Mouse (Mus musculus) CH12.LX (cell line): Measurements from ENCODE around the gene Msi2. TPM values are rescaled to one million over a fixed set of nuclear protein-coding genes. Genes with fewer than 3 reads are reported as not detected.
A peak's percentile ranks its signal among the peaks of the same experiment; 100 is the strongest.

Source experiments
- DNase-seq: peaks from one replicate; pipeline ENCODE4 v3.0.0-alpha.2; 2013; ENCODE audit errors: extremely low read depth
- H3K27ac ChIP-seq: 2 replicates; pipeline ENCODE4 v1.5.1; 2012; ENCODE audit warnings: low read depth, mild to moderate bottlenecking, control low read depth, moderate library complexity; ENCODE audit not compliant: insufficient read depth
- H3K27me3 ChIP-seq: replicated peaks from 2 replicates; pipeline ENCODE3; 2012; ENCODE audit warnings: inconsistent platforms
- H3K36me3 ChIP-seq, 2 experiments: replicated peaks in 1 of 2; 2 replicates each; pipeline versions ENCODE3 to v1.6.1; 2012; ENCODE audit warnings: inconsistent platforms in 1 of 2, low read length in 1 of 2, mild to moderate bottlenecking in 1 of 2, mixed read lengths in 1 of 2, moderate library complexity in 1 of 2; ENCODE audit not compliant: control insufficient read depth in 1 of 2, insufficient read depth in 1 of 2
- H3K4me1 ChIP-seq, 2 experiments: 2 replicates each; pipeline ENCODE4 v1.6.1; 2012; ENCODE audit warnings: inconsistent platforms in 1 of 2, moderate library complexity in 1 of 2; ENCODE audit not compliant: insufficient read depth in 2 of 2, control insufficient read depth in 1 of 2
- H3K4me2 ChIP-seq: 2 replicates; pipeline ENCODE4 v1.6.1; 2012; ENCODE audit warnings: low read depth, mild to moderate bottlenecking, control low read depth; ENCODE audit not compliant: poor library complexity, insufficient read depth, severe bottlenecking
- H3K4me3 ChIP-seq, 3 experiments: fragments of 150-350 bp in 1 of 3; sonication (generic) in 1 of 3; replicated peaks in 1 of 3; 2 replicates each; pipeline versions ENCODE3 to v1.5.1; 2011 to 2012; ENCODE audit warnings: low read depth in 2 of 3, low read length in 2 of 3, mild to moderate bottlenecking in 2 of 3, moderate library complexity in 2 of 3, control low read depth in 1 of 3, improper control_type of control experiment in 1 of 3, inconsistent platforms in 1 of 3, mixed read lengths in 1 of 3; ENCODE audit not compliant: poor library complexity in 1 of 3
- H3K79me2 ChIP-seq: replicated peaks from 2 replicates; pipeline ENCODE4 v1.6.1; 2012; ENCODE audit warnings: mild to moderate bottlenecking, moderate library complexity; ENCODE audit not compliant: control insufficient read depth, poor library complexity, insufficient read depth, severe bottlenecking; ENCODE audit errors: extremely low read depth
- H3K9ac ChIP-seq: 2 replicates; pipeline ENCODE4 v1.6.1; 2012; ENCODE audit warnings: low read depth, mild to moderate bottlenecking, control low read depth, moderate library complexity; ENCODE audit not compliant: insufficient read depth
- H3K9me3 ChIP-seq: replicated peaks from 2 replicates; pipeline ENCODE3; 2012; ENCODE audit warnings: low read length, inconsistent platforms, mixed read lengths
- BHLHE40 ChIP-seq: IDR thresholded peaks from 2 replicates; pipeline ENCODE4 v1.6.1; 2011; ENCODE audit warnings: mild to moderate bottlenecking, low read depth, low read length, improper control_type of control experiment
- CHD2 ChIP-seq: IDR thresholded peaks from 2 replicates; pipeline ENCODE4 v1.6.1; 2011; ENCODE audit warnings: low read length, improper control_type of control experiment
- CTCF ChIP-seq, 2 experiments: IDR thresholded peaks in 1 of 2; conservative IDR thresholded peaks in 1 of 2; 2 replicates each; pipeline ENCODE4 v1.5.1; 2011 to 2012; ENCODE audit warnings: low read depth in 2 of 2, low read length in 2 of 2, improper control_type of control experiment in 1 of 2, inconsistent platforms in 1 of 2, mild to moderate bottlenecking in 1 of 2, moderate library complexity in 1 of 2
- E2F4 ChIP-seq: IDR thresholded peaks from 2 replicates; pipeline ENCODE4 v1.6.1; 2011; ENCODE audit warnings: low read depth, low read length, improper control_type of control experiment; ENCODE audit not compliant: insufficient replicate concordance
- ELF1 ChIP-seq: IDR thresholded peaks from 2 replicates; pipeline ENCODE4 v1.6.1; 2014; ENCODE audit warnings: low read depth, mild to moderate bottlenecking, inconsistent platforms, low read length, improper control_type of control experiment
- GABPA ChIP-seq: IDR thresholded peaks from 2 replicates; pipeline ENCODE4 v1.6.1; 2012; ENCODE audit warnings: low read depth, low read length, improper control_type of control experiment, inconsistent platforms; ENCODE audit not compliant: insufficient replicate concordance
- HCFC1 ChIP-seq: IDR thresholded peaks from 2 replicates; pipeline ENCODE4 v1.6.1; 2012; ENCODE audit warnings: low read depth, mild to moderate bottlenecking, inconsistent platforms, low read length, improper control_type of control experiment
- IRF4 ChIP-seq: IDR thresholded peaks from 2 replicates; pipeline ENCODE4 v1.6.1; 2014; ENCODE audit warnings: low read depth, mild to moderate bottlenecking, inconsistent platforms, low read length, improper control_type of control experiment
- JUN ChIP-seq: IDR thresholded peaks from 2 replicates; pipeline ENCODE4 v1.6.1; 2011; ENCODE audit warnings: low read depth, mild to moderate bottlenecking, low read length, improper control_type of control experiment, moderate library complexity; ENCODE audit not compliant: insufficient read depth
- JUND ChIP-seq: conservative IDR thresholded peaks from 2 replicates; pipeline ENCODE4 v1.6.1; 2011; ENCODE audit warnings: low read depth, low read length, improper control_type of control experiment
- KAT2A ChIP-seq: IDR thresholded peaks from 2 replicates; pipeline ENCODE4 v1.6.1; 2012; ENCODE audit warnings: low read length, improper control_type of control experiment, inconsistent platforms; ENCODE audit not compliant: insufficient replicate concordance
- MAFK ChIP-seq: IDR thresholded peaks from 2 replicates; pipeline ENCODE4 v1.6.1; 2011; ENCODE audit warnings: low read length, improper control_type of control experiment; ENCODE audit not compliant: insufficient replicate concordance
- MAX ChIP-seq: IDR thresholded peaks from 2 replicates; pipeline ENCODE4 v1.6.1; 2011; ENCODE audit warnings: low read length, improper control_type of control experiment
- MEF2A ChIP-seq: IDR thresholded peaks from 2 replicates; pipeline ENCODE4 v1.6.1; 2014; ENCODE audit warnings: low read depth, mild to moderate bottlenecking, inconsistent platforms, low read length, improper control_type of control experiment, borderline replicate concordance
- MXI1 ChIP-seq: IDR thresholded peaks from 2 replicates; pipeline ENCODE4 v1.6.1; 2011; ENCODE audit warnings: mild to moderate bottlenecking, low read depth, low read length, improper control_type of control experiment
- MYC ChIP-seq: IDR thresholded peaks from 2 replicates; pipeline ENCODE4 v1.6.1; 2011; ENCODE audit warnings: low read depth, mild to moderate bottlenecking, improper control_type of control experiment, low read length
- NELFE ChIP-seq: IDR thresholded peaks from 2 replicates; pipeline ENCODE4 v1.6.1; 2011; ENCODE audit warnings: low read depth, low read length, improper control_type of control experiment
- NRF1 ChIP-seq: IDR thresholded peaks from 2 replicates; pipeline ENCODE4 v1.6.1; 2014; ENCODE audit warnings: low read depth, mild to moderate bottlenecking, inconsistent platforms, low read length, improper control_type of control experiment, moderate library complexity
- PAX5 ChIP-seq: IDR thresholded peaks from 2 replicates; pipeline ENCODE4 v1.6.1; 2012; ENCODE audit warnings: low read length, inconsistent platforms, mixed read lengths
- POLR2AphosphoS2 ChIP-seq: IDR thresholded peaks from 2 replicates; pipeline ENCODE4 v1.6.1; 2011; ENCODE audit warnings: low read depth, low read length, improper control_type of control experiment
- RAD21 ChIP-seq: IDR thresholded peaks from 2 replicates; pipeline ENCODE4 v1.6.1; 2011; ENCODE audit warnings: low read depth, mild to moderate bottlenecking, low read length, improper control_type of control experiment, moderate library complexity
- SIN3A ChIP-seq: IDR thresholded peaks from 2 replicates; pipeline ENCODE4 v1.6.1; 2012; ENCODE audit warnings: low read length, improper control_type of control experiment, inconsistent platforms
- SMC3 ChIP-seq: IDR thresholded peaks from 2 replicates; pipeline ENCODE4 v1.6.1; 2011; ENCODE audit warnings: low read depth, low read length, improper control_type of control experiment
- TBP ChIP-seq: conservative IDR thresholded peaks from 2 replicates; pipeline ENCODE4 v1.6.1; 2011; ENCODE audit warnings: low read depth, low read length, improper control_type of control experiment
- TCF12 ChIP-seq: IDR thresholded peaks from 2 replicates; pipeline ENCODE4 v1.6.1; 2014; ENCODE audit warnings: low read depth, mild to moderate bottlenecking, inconsistent platforms, low read length, improper control_type of control experiment
- UBTF ChIP-seq: IDR thresholded peaks from 2 replicates; pipeline ENCODE4 v1.6.1; 2012; ENCODE audit warnings: low read depth, mild to moderate bottlenecking, inconsistent platforms, low read length, improper control_type of control experiment, moderate library complexity
- USF1 ChIP-seq: IDR thresholded peaks from 2 replicates; pipeline ENCODE4 v1.6.1; 2014; ENCODE audit warnings: low read depth, mild to moderate bottlenecking, inconsistent platforms, low read length, improper control_type of control experiment
- USF2 ChIP-seq: conservative IDR thresholded peaks from 2 replicates; pipeline ENCODE4 v1.6.1; 2011; ENCODE audit warnings: low read depth, low read length, improper control_type of control experiment
- ZC3H11A ChIP-seq: IDR thresholded peaks from 2 replicates; pipeline ENCODE4 v1.6.1; 2012; ENCODE audit warnings: low read depth, mild to moderate bottlenecking, inconsistent platforms, low read length, improper control_type of control experiment
- ZKSCAN1 ChIP-seq: IDR thresholded peaks from 2 replicates; pipeline ENCODE4 v1.6.1; 2012; ENCODE audit warnings: low read depth, inconsistent platforms, low read length, improper control_type of control experiment, borderline replicate concordance
- ZNF384 ChIP-seq: IDR thresholded peaks from 2 replicates; pipeline ENCODE4 v1.6.1; 2012; ENCODE audit warnings: low read depth, low read length, improper control_type of control experiment, inconsistent platforms
- dilution Hi-C: fragments of 300-500 bp; cut with MboI; formaldehyde crosslinking; loops from 2 replicates; pipeline ENCODE4 v1.14.3; 2020; ENCODE audit warnings: low sequenced_read_pairs; ENCODE audit not compliant: extremely low pct_unique_long_range_greater_than_20kb, extremely low pct_ligation_motif_present
- in situ Hi-C: fragments of 300-500 bp; cut with MboI; formaldehyde crosslinking; loops from 3 replicates; pipeline ENCODE4 v1.14.3; 2019; ENCODE audit warnings: low sequenced_read_pairs, low pct_ligation_motif_present, low pct_unique_long_range_greater_than_20kb, mixed read lengths
- polyA plus RNA-seq: library from polyadenylated mRNA; unstranded; fragments of >175 nt; gene quantifications from 2 replicates; pipeline ENCODE4 v1.2.1, GENCODE M21; 2012; ENCODE audit warnings: low read depth; ENCODE audit not compliant: insufficient read length
- total RNA-seq, 2 experiments: library from RNA; depleted of rRNA; stranded (reverse); fragments of 300-350 nt in 1 of 2; fragments of >200 nt in 1 of 2; gene quantifications; 2 replicates each; pipeline ENCODE4 v1.2.3; 2012 to 2014

The Msi2 gene
- total and polyA plus RNA-seq, 3 experiments = 40.3 to 73.1 (median 52.6) TPM

DNA sequence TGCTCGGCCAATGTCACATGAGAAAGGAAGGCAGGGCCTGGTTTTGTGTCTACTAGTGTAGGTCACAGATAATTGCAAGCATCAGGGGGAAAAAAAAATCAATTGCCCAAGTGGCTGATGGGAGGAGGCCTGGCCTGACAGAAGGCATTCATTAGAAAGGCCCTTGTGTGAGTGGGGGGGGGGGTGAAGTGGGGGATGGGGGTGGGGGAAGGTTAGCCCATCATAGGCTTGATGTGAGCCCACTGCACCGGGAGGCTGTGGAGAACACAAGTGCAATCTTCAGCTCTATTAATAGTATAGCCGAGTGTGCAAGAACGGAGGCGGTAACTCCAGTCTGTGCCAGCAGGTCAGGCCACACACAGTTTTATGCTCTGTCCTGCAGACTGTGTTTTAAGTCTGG is 11.1 kb upstream of the Msi2 start:
- Histone ChIP-seq H3K27ac (no peak overlapping the region), H3K36me3 (no peaks in the 10 kb centered on the region), H3K4me1 (peaks cover 0 to 4% of the 10 kb centered on the region in 2 experiments; a peak in 1 of 4 replicates), H3K9me3 (no peaks in the 10 kb centered on the region), H3K9ac (no peak overlapping the region), H3K79me2 (no peaks in the 10 kb centered on the region), H3K4me2 (no peak overlapping the region), H3K4me3 (no peak overlapping the region), H3K27me3 (no peaks in the 10 kb centered on the region)
- DNase-seq = no peak
- TF ChIP-seq NRF1 (no peak), E2F4 (no peak), MAFK (no peak), HCFC1 (no peak), MEF2A (no peak), RAD21 (no peak), SIN3A (no peak), TBP (no peak), CHD2 (no peak), JUND (no peak), SMC3 (no peak), KAT2A (no peak), USF1 (no peak), MAX (no peak), PAX5 (no peak), BHLHE40 (no peak), NELFE (no peak), MYC (no peak), IRF4 (no peak)
- dilution Hi-C loops (no loop called here), in situ Hi-C loops (loop anchor here (10.0 kb wide), 1 partner anchor 175 kb away; no protein-coding TSS in a partner anchor)

DNA sequence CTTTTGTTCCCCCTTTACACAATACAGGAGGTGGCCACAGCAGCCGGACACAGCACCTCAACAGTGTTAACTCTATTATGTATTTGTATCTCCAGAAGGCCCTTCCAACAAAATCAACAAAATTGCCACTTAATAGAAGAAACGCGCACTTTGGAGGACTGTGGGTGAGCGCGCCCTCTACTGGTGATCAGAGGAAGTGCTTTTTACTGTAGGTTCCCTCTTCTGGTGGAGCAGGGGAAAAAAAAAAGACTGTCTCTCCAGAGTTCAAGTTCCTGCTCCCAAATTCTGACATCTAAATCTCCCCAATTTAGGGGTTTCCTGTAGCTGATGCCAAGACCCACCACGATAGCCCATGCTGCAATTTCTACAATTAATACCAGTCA is 10.2 kb upstream of the Msi2 start:
- no peak overlapping the region for H3K4me3 ChIP-seq
- H3K36me3 ChIP-seq = no peaks in the 10 kb centered on the region
- no peaks in the 10 kb centered on the region for H3K27me3 ChIP-seq
- H3K9me3 ChIP-seq = no peaks in the 10 kb centered on the region
- peaks cover 0 to 4% of the 10 kb centered on the region in 2 experiments; a peak in 1 of 4 replicates for H3K4me1 ChIP-seq
- in situ Hi-C loops = loop anchor here (10.0 kb wide), 1 partner anchor 174 kb away; no protein-coding TSS in a partner anchor
- DNase-seq = peak; percentile 81
- H3K4me2 ChIP-seq = no peak overlapping the region
- H3K9ac ChIP-seq = no peak overlapping the region
- H3K27ac ChIP-seq = no peak overlapping the region
- H3K79me2 ChIP-seq = no peaks in the 10 kb centered on the region
- dilution Hi-C loops = no loop called here
- TF ChIP-seq POLR2AphosphoS2 (no peak), MYC (peak; percentile 34; the same call in 1 of the 2 replicates), MXI1 (no peak), IRF4 (peak; percentile 75), ELF1 (no peak), BHLHE40 (no peak), KAT2A (no peak), ZC3H11A (peak; percentile 96), NELFE (peak; percentile 66; the same call in 1 of the 2 replicates), HCFC1 (no peak; the same call in 1 of the 2 replicates), GABPA (no peak), RAD21 (peak; percentile 98), USF2 (no peak), NRF1 (no peak), MEF2A (peak; percentile 28; the same call in 1 of the 2 replicates), TCF12 (0 out of 2 replicates have a peak, but pooled peaks have one; percentile 10), UBTF (no peak), ZNF384 (peak; percentile 95), MAFK (no peak), CTCF (conservative IDR thresholded peaks at IDR 0.05 in 1 of 2, IDR thresholded peaks at IDR 0.05 in 1 of 2; ENCODE audit: low read depth in 2 of 2, low read length in 2 of 2) (peak; percentile 93 to 100), JUND (0 out of 2 replicates have a peak, but pooled peaks have one; percentile 22), ZKSCAN1 (no peak), JUN (no peak), SMC3 (peak; percentile 99), USF1 (no peak)
